Mouse (Mus musculus) forebrain, postnatal 0 days (tissue): Measurements from ENCODE around the gene Vmn2r116. TPM values are rescaled to one million over a fixed set of nuclear protein-coding genes. Genes with fewer than 3 reads are reported as not detected.
"Not testable (repeated sequence)": the region's sequence is repeated elsewhere in the genome, so short reads cannot be mapped to it uniquely, and the experiment has no call there.

ENCODE experiments used
- ATAC-seq: fragments of 200-750 bp; cut with Nextera tagmentation; 2 replicates; pipeline ENCODE4 v1.8.0; 2017; ENCODE audit warnings: mild to moderate bottlenecking, moderate library complexity
- DNase-seq: peaks from one replicate; pipeline ENCODE4 v3.0.0-alpha.2; 2015
- H3K27ac ChIP-seq: fragments of 300-500 bp; sonication (generic); 2 replicates; pipeline ENCODE4 v1.5.1; 2014; ENCODE audit warnings: low read depth, mild to moderate bottlenecking, antibody characterized with exemption, low read length, moderate library complexity, mixed read lengths
- H3K27me3 ChIP-seq: fragments of 300-500 bp; sonication (generic); 2 replicates; pipeline ENCODE4 v1.6.1; 2014; ENCODE audit warnings: mild to moderate bottlenecking, low read length, mixed read lengths; ENCODE audit not compliant: insufficient read depth
- H3K36me3 ChIP-seq: fragments of 300-500 bp; sonication (generic); 2 replicates; pipeline ENCODE4 v1.6.1; 2014; ENCODE audit warnings: mild to moderate bottlenecking, moderate library complexity; ENCODE audit not compliant: insufficient read depth
- H3K4me1 ChIP-seq: fragments of 300-500 bp; sonication (generic); 2 replicates; pipeline ENCODE4 v1.6.1; 2014; ENCODE audit warnings: antibody characterized with exemption; ENCODE audit not compliant: insufficient read depth
- H3K4me2 ChIP-seq: fragments of 300-500 bp; sonication (generic); 2 replicates; pipeline ENCODE4 v1.6.1; 2014; ENCODE audit warnings: low read depth, mild to moderate bottlenecking, moderate library complexity
- H3K4me3 ChIP-seq: fragments of 300-500 bp; sonication (generic); 2 replicates; pipeline ENCODE4 v1.5.1; 2014; ENCODE audit warnings: low read depth, low read length, mixed read lengths
- H3K9ac ChIP-seq: fragments of 300-500 bp; sonication (generic); 2 replicates; pipeline ENCODE4 v1.6.1; 2014; ENCODE audit warnings: mild to moderate bottlenecking
- H3K9me3 ChIP-seq: fragments of 300-500 bp; sonication (generic); 2 replicates; pipeline ENCODE4 v1.6.1; 2016; ENCODE audit warnings: low read length
- CTCF ChIP-seq: sonication (generic); IDR thresholded peaks from 2 replicates; pipeline ENCODE4 v1.5.1; 2016; ENCODE audit warnings: antibody characterized with exemption, control low read depth, low read depth
- WGBS: fragments of 180-500 bp; shearing (Covaris S2); extraction: QIAGEN DNeasy Blood & Tissue Kit; methylation state at CpG from one replicate; pipeline ENCODE4 v1.1.7; 2014; 5-methylcytosine and 5-hydroxymethylcytosine counted together
- polyA plus RNA-seq: library from polyadenylated mRNA; unstranded; fragments of >200 nt; fragmentation: Nextera tagmentation; extraction: Ambion mirVana; gene quantifications from 2 replicates; pipeline ENCODE4 v1.2.1, GENCODE M21; 2015
- total RNA-seq: library from RNA; depleted of rRNA; stranded (reverse); fragments of >200 nt; gene quantifications from 2 replicates; pipeline ENCODE4 v1.2.3, GENCODE M21; 2014; rRNA removed

Vmn2r116 gene
- total RNA-seq: not detected in 2 replicates
- polyA plus RNA-seq: not detected in 2 replicates

DNA sequence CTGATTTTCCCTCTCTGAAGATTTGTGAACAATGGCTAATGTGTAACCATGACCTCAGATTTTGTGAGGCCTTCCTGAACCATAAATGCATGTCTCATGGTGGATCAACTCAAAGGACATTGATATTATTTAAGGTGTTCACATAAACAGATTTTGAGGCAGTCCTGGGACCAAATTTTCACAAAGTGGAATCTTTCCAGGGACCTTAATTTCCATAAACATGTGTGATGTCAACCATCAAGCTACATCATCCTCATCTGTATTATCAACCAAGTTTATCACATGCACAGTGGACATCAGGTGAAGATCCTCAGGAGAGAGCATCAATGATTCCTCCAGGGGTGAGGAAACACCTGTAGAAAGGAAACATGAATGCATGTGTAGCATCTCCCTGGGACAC is at the start of gene Vmn2r116:
Gene Vmn2r116 (plus strand): TSS at position 301 of the 400 bp plus-strand sequence.
- not testable (repeated sequence) for H3K4me1 ChIP-seq, H3K9me3 ChIP-seq, H3K4me3 ChIP-seq, DNase-seq, ATAC-seq, H3K27me3 ChIP-seq, H3K4me2 ChIP-seq, H3K27ac ChIP-seq, H3K36me3 ChIP-seq, H3K9ac ChIP-seq

DNA sequence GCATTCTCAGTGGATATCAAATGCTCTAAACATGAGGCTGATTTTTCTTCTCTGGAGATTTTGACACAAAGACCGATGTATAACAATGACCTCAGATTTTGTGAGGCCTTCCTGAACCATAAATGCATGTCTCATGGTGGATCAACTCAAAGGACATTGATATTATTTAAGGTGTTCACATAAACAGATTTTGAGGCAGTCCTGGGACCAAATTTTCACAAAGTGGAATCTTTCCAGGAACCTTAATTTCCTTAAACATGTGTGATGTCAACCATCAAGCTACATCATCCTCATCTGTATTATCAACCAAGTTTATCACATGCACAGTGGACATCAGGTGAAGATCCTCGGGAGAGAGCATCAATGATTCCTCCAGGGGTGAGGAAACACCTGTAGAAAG is 41.0 kb upstream of the Vmn2r116 start, which contains the start of gene Vmn2r115:
Gene Vmn2r115 (plus strand): TSS at position 301 of the 400 bp plus-strand sequence.
- not testable (repeated sequence) for H3K27ac ChIP-seq, H3K27me3 ChIP-seq, H3K36me3 ChIP-seq, DNase-seq, H3K4me3 ChIP-seq, ATAC-seq, H3K9me3 ChIP-seq, H3K9ac ChIP-seq, H3K4me1 ChIP-seq, H3K4me2 ChIP-seq
- 61% methylated on average over 2 of the region's 2 CpGs for WGBS

DNA sequence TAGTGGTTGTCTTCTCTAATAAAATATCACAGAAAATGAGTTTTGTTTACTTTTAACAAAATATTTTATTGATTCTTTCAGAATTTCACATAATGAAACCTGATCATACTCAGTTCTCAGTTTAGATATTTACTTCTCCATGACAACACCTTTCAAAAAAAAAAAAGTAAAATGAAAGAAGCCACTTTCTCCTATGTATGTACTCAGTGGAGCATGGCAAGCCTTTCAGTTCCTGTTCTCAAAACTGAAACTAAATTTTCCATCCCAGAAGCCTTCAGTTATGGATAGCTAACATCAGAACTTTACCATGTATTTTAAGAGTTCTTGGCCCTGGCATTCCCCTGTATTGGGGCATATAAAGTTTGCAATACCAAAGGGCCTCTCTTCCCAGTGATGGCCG is 32.8 kb upstream of the Vmn2r116 start:
- Histone ChIP-seq H3K27me3 (no peaks in the 10 kb centered on the region), H3K4me3 (no peak overlapping the region), H3K9me3 (peaks cover 3% of the 10 kb centered on the region; the same call in 1 of the 2 replicates), H3K4me2 (no peak overlapping the region), H3K4me1 (no peaks in the 10 kb centered on the region), H3K27ac (no peak overlapping the region), H3K9ac (no peak overlapping the region), H3K36me3 (no peaks in the 10 kb centered on the region)
- no peak for ATAC-seq
- TF ChIP-seq CTCF: no peak
- 75% methylated on average over 1 of the region's 1 CpGs for WGBS
- no peak for DNase-seq

DNA sequence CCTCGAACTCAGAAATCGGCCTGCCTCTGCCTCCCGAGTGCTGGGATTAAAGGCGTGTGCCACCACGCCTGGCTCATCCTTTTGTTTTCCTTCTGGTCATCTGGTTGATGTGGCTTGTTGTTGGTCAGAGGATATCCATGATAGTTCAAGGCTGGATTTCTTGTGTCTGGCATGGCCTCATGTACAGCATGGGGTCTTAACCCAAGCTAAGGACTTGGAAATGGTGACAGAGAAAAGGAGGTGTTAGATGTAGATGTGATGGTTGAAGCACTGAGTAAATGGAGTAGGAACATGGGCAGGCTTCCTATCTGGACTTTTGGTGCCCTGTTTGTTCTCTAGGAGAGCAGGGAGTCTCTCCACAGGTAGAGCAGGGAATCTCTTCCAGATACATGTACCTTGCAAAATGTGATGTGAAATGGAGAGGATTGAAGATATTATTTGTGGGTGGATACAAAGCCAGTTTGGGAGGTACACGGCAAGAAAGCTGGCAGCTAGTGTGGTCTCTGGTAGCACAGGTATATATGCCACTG is 48.8 kb downstream of the Vmn2r116 start:
- DNase-seq: no peak
- Histone ChIP-seq H3K27ac (no peak overlapping the region), H3K4me2 (no peak overlapping the region), H3K27me3 (no peaks in the 10 kb centered on the region), H3K9ac (no peak overlapping the region), H3K4me1 (no peaks in the 10 kb centered on the region), H3K9me3 (peaks cover 9% of the 10 kb centered on the region), H3K36me3 (no peaks in the 10 kb centered on the region), H3K4me3 (no peak overlapping the region)
- WGBS: 79% methylated on average over 6 of the region's 6 CpGs
- no peak for ATAC-seq
- TF ChIP-seq CTCF: no peak

Other genes starting within 250 kb of the Vmn2r116 start
- gene Zfp40, start 191.4 kb upstream of the Vmn2r116 start, total RNA-seq: 36.0 and 40.0 TPM in 2 replicates
- 20.0 and 21.1 TPM in 2 replicates for gene Zfp40, start 191.4 kb upstream of the Vmn2r116 start, polyA plus RNA-seq
- gene Vmn2r114, start 72.1 kb upstream of the Vmn2r116 start, total RNA-seq: not detected in 2 replicates
- gene Vmn2r114, start 72.1 kb upstream of the Vmn2r116 start, polyA plus RNA-seq: not detected in 2 replicates
- under 0.01 TPM in 1 of 2 replicates, not detected in the other for gene Vmn2r115, start 40.9 kb upstream of the Vmn2r116 start, total RNA-seq
- gene Vmn2r115, start 40.9 kb upstream of the Vmn2r116 start, polyA plus RNA-seq: not detected in 2 replicates
- gene Vmn2r117, start 95.1 kb downstream of the Vmn2r116 start, total RNA-seq: not detected in 2 replicates
- not detected in 2 replicates for gene Vmn2r117, start 95.1 kb downstream of the Vmn2r116 start, polyA plus RNA-seq
- 16.9 and 18.8 TPM in 2 replicates for gene Zfp213, start 179.6 kb downstream of the Vmn2r116 start, total RNA-seq
- gene Zfp213, start 179.6 kb downstream of the Vmn2r116 start, polyA plus RNA-seq: 10.7 and 10.9 TPM in 2 replicates
- 43.0 and 47.0 TPM in 2 replicates for gene Zfp13, start 214.9 kb downstream of the Vmn2r116 start, total RNA-seq
- 21.5 and 23.6 TPM in 2 replicates for gene Zfp13, start 214.9 kb downstream of the Vmn2r116 start, polyA plus RNA-seq
- gene Zscan10, start 216.3 kb downstream of the Vmn2r116 start, total RNA-seq: not detected in 2 replicates
- gene Zscan10, start 216.3 kb downstream of the Vmn2r116 start, polyA plus RNA-seq: 0.18 and 0.21 TPM in 2 replicates